Mouse (Mus musculus) hindbrain, embryonic 10.5 days (tissue): ENCODE data around the gene Tpcn1. TPM values are rescaled to one million over a fixed set of nuclear protein-coding genes. Genes with fewer than 3 reads are reported as not detected.
A peak's percentile ranks its signal among the peaks of the same experiment; 100 is the strongest.

Experiments
- DNase-seq: peaks from one replicate; pipeline ENCODE4 v3.0.0-alpha.2; 2017; ENCODE audit warnings: low spot score
- H3K27ac ChIP-seq: fragments of 300-500 bp; sonication (generic); 2 replicates; pipeline ENCODE4 v1.5.1; 2016; ENCODE audit warnings: mild to moderate bottlenecking, moderate library complexity
- H3K27me3 ChIP-seq: fragments of 300-500 bp; sonication (generic); 2 replicates; pipeline ENCODE4 v1.6.1; 2016; ENCODE audit warnings: mild to moderate bottlenecking; ENCODE audit not compliant: poor library complexity, insufficient read depth, severe bottlenecking
- H3K36me3 ChIP-seq: fragments of 300-500 bp; sonication (generic); 2 replicates; pipeline ENCODE4 v1.6.1; 2016; ENCODE audit warnings: mild to moderate bottlenecking, moderate library complexity
- H3K4me1 ChIP-seq: fragments of 300-500 bp; sonication (generic); replicated peaks from 2 replicates; pipeline ENCODE4 v1.6.1; 2016; ENCODE audit warnings: mild to moderate bottlenecking
- H3K4me3 ChIP-seq: fragments of 300-500 bp; sonication (generic); 2 replicates; pipeline ENCODE4 v1.5.1; 2016; ENCODE audit warnings: mild to moderate bottlenecking, moderate library complexity
- H3K9me3 ChIP-seq: fragments of 300-500 bp; sonication (generic); 2 replicates; pipeline ENCODE4 v1.6.1; 2016; ENCODE audit warnings: mild to moderate bottlenecking, moderate library complexity
- WGBS: fragments of 180-500 bp; shearing (Covaris S2); methylation state at CpG from one replicate; pipeline ENCODE4 v1.1.7; 2016; 5-methylcytosine and 5-hydroxymethylcytosine counted together
- polyA plus RNA-seq: library from polyadenylated mRNA; unstranded; fragments of >200 nt; fragmentation: Nextera tagmentation; extraction: Ambion mirVana; gene quantifications from 2 replicates; pipeline ENCODE4 v1.2.1, GENCODE M21; 2016

The Tpcn1 gene
- polyA plus RNA-seq, 1 experiment from 2014 or later: 12.9 TPM

GRCm38 (mm10) chr5:120586741-120587615 is 1.5 kb downstream of the Tpcn1 start:
- DNase-seq: peak; percentile 10
- H3K4me3 ChIP-seq: peak overlapping the region; percentile 75
- no peaks in the 10 kb centered on the region for H3K9me3 ChIP-seq
- H3K27me3 ChIP-seq: no peaks in the 10 kb centered on the region; the same call in 1 of the 2 replicates
- WGBS: 14% methylated on average over 17 of the region's 17 CpGs
- H3K36me3 ChIP-seq: peaks cover 27% of the 10 kb centered on the region
- peaks cover 42% of the 10 kb centered on the region for H3K4me1 ChIP-seq
- H3K27ac ChIP-seq: peak overlapping the region; percentile 67; the same call in 1 of the 2 replicates

GRCm38 (mm10) chr5:120584968-120585367 is 3.5 kb downstream of the Tpcn1 start:
- no peak overlapping the region for H3K4me3 ChIP-seq
- H3K9me3 ChIP-seq: no peaks in the 10 kb centered on the region
- peaks cover 41% of the 10 kb centered on the region for H3K36me3 ChIP-seq
- peak; percentile 44 for DNase-seq
- H3K27me3 ChIP-seq: no peaks in the 10 kb centered on the region; the same call in 1 of the 2 replicates
- 40% methylated on average over 15 of the region's 15 CpGs for WGBS
- 0 out of 2 replicates have a peak overlapping the region, but pooled peaks have one; percentile 16 for H3K27ac ChIP-seq
- peaks cover 46% of the 10 kb centered on the region for H3K4me1 ChIP-seq

GRCm38 (mm10) chr5:120583511-120583910 is 5.0 kb downstream of the Tpcn1 start:
- Histone ChIP-seq H3K4me3 (no peak overlapping the region), H3K27me3 (no peaks in the 10 kb centered on the region; the same call in 1 of the 2 replicates), H3K4me1 (peaks cover 53% of the 10 kb centered on the region), H3K27ac (no peak overlapping the region), H3K9me3 (no peaks in the 10 kb centered on the region), H3K36me3 (peaks cover 43% of the 10 kb centered on the region)
- 92% methylated on average over 4 of the region's 4 CpGs for WGBS
- no peak for DNase-seq

- Histone ChIP-seq H3K27ac (no peak overlapping the region), H3K27me3 (no peaks in the 10 kb centered on the region; the same call in 1 of the 2 replicates), H3K4me1 (peaks cover 50% of the 10 kb centered on the region), H3K4me3 (no peak overlapping the region), H3K9me3 (no peaks in the 10 kb centered on the region), H3K36me3 (peaks cover 43% of the 10 kb centered on the region)
- DNase-seq: no peak
- WGBS: 88% methylated on average over 9 of the region's 9 CpGs
Observed at GRCm38 (mm10) chr5:120582002-120582401, 6.5 kb downstream of the Tpcn1 start.

- 88% methylated on average over 26 of the region's 26 CpGs for WGBS
- no peaks in the 10 kb centered on the region for H3K27me3 ChIP-seq
- peaks cover 43% of the 10 kb centered on the region for H3K36me3 ChIP-seq
- no peak overlapping the region for H3K4me3 ChIP-seq
- H3K4me1 ChIP-seq: peaks cover 45% of the 10 kb centered on the region
- no peaks in the 10 kb centered on the region for H3K9me3 ChIP-seq
- no peak for DNase-seq
- no peak overlapping the region for H3K27ac ChIP-seq
Observed at GRCm38 (mm10) chr5:120579898-120580626, 8.4 kb downstream of the Tpcn1 start.

GRCm38 (mm10) chr5:120579211-120579897 is 9.1 kb downstream of the Tpcn1 start:
- Histone ChIP-seq H3K4me3 (no peak overlapping the region), H3K4me1 (peaks cover 46% of the 10 kb centered on the region), H3K27ac (peak overlapping the region; percentile 69; the same call in 1 of the 2 replicates)

GRCm38 (mm10) chr5:120578504-120579081 is 9.9 kb downstream of the Tpcn1 start:
- Histone ChIP-seq H3K4me3 (no peak overlapping the region), H3K36me3 (peaks cover 30% of the 10 kb centered on the region), H3K27ac (peak overlapping the region; percentile 69), H3K4me1 (peaks cover 47% of the 10 kb centered on the region), H3K27me3 (no peaks in the 10 kb centered on the region), H3K9me3 (no peaks in the 10 kb centered on the region)
- WGBS: 58% methylated on average over 12 of the region's 12 CpGs
- peak; percentile 42 for DNase-seq

More at GRCm38 (mm10) chr5:120579211-120579897, 9.1 kb downstream of the Tpcn1 start:
- 69% methylated on average over 26 of the region's 26 CpGs for WGBS
- Histone ChIP-seq H3K36me3 (peaks cover 37% of the 10 kb centered on the region), H3K27me3 (no peaks in the 10 kb centered on the region), H3K9me3 (no peaks in the 10 kb centered on the region)
- DNase-seq: no peak

GRCm38 (mm10) chr5:120577935-120578441 is 10.5 kb downstream of the Tpcn1 start:
- no peaks in the 10 kb centered on the region for H3K9me3 ChIP-seq
- no peaks in the 10 kb centered on the region for H3K27me3 ChIP-seq
- no peak overlapping the region for H3K4me3 ChIP-seq
- peak overlapping the region; percentile 69 for H3K27ac ChIP-seq
- peaks cover 24% of the 10 kb centered on the region for H3K36me3 ChIP-seq
- WGBS: 55% methylated on average over 10 of the region's 10 CpGs
- peak; percentile 29 for DNase-seq
- H3K4me1 ChIP-seq: peaks cover 47% of the 10 kb centered on the region

- Histone ChIP-seq H3K27ac (no peak overlapping the region), H3K9me3 (no peaks in the 10 kb centered on the region), H3K27me3 (no peaks in the 10 kb centered on the region), H3K4me3 (no peak overlapping the region), H3K4me1 (peaks cover 47% of the 10 kb centered on the region), H3K36me3 (peaks cover 15% of the 10 kb centered on the region)
- no peak for DNase-seq
- 80% methylated on average over 11 of the region's 11 CpGs for WGBS
Observed at GRCm38 (mm10) chr5:120576781-120577301, 11.6 kb downstream of the Tpcn1 start.

- 76% methylated on average over 10 of the region's 10 CpGs for WGBS
- Histone ChIP-seq H3K27ac (0 out of 2 replicates have a peak overlapping the region, but pooled peaks have one; percentile 9), H3K4me3 (no peak overlapping the region), H3K9me3 (no peaks in the 10 kb centered on the region), H3K36me3 (no peaks in the 10 kb centered on the region), H3K27me3 (no peaks in the 10 kb centered on the region), H3K4me1 (peaks cover 62% of the 10 kb centered on the region)
- no peak for DNase-seq
Observed at GRCm38 (mm10) chr5:120574469-120575063, 13.9 kb downstream of the Tpcn1 start.

GRCm38 (mm10) chr5:120571056-120571740 is 17.3 kb downstream of the Tpcn1 start:
- no peak overlapping the region for H3K4me3 ChIP-seq
- H3K4me1 ChIP-seq: peaks cover 65% of the 10 kb centered on the region
- no peaks in the 10 kb centered on the region for H3K9me3 ChIP-seq
- peak overlapping the region; percentile 62 for H3K27ac ChIP-seq
- H3K36me3 ChIP-seq: no peaks in the 10 kb centered on the region
- H3K27me3 ChIP-seq: no peaks in the 10 kb centered on the region
- 59% methylated on average over 14 of the region's 14 CpGs for WGBS
- peak; percentile 31 for DNase-seq
